Mouse (Mus musculus): Measurements from ENCODE around the gene Gm35315.
"Not testable (repeated sequence)": the region's sequence is repeated elsewhere in the genome, so short reads cannot be mapped to it uniquely, and the experiment has no call there.

The Gm35315 gene

DNA sequence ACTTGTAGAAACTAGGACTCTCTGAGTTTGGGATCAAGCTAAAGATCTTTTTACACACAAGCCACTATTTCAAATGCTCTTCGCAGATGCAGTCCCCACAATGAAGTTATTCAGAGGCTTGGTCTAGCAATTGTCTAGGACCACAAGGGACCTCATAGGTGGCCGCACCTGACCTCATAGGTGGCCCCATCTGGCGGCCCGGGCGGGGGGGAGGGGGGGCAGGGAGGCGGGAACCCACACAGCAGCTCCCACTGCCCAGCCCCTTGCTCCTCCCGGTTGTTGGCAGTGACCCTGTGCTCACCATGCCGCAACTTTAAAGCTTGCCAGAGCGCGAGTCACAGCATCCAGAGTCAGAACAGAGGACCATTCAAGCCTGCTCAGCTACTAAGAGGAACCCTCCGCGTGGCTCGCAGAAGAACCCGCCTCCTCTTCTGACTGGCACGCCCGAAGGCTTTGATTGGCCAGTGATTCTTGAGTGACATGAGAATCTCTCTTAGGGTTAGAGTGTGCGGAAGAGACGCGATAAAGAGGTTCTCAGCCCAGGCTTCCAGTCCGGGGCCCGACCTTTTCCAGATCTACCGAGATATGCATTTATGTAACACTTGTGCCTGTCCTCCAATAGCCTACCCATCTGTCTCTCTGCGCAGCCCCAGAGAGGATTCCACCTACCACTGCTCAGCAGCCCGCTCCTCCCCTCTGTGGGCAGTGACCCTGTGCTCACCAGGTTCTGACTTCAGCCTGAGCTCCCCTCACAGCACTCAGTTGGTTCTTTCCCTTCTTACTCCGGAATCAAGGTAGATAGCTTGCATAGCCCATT is at the start of gene Gm35315:
Gene Gm35315, minus strand, starts transcription at position 391 of the 817 bp plus-strand sequence.
- peak; percentile 91 to 92 for DNase-seq

GRCm38 (mm10) chr5:110143007-110143406 is 48.8 kb upstream of the Gm35315 start:
- DNase-seq, result peak in 1 of 2 experiments; percentile 12

GRCm38 (mm10) chr5:110142309-110142708 is 48.1 kb upstream of the Gm35315 start:
- peak in 1 of 2 experiments; percentile 46 for DNase-seq

DNA sequence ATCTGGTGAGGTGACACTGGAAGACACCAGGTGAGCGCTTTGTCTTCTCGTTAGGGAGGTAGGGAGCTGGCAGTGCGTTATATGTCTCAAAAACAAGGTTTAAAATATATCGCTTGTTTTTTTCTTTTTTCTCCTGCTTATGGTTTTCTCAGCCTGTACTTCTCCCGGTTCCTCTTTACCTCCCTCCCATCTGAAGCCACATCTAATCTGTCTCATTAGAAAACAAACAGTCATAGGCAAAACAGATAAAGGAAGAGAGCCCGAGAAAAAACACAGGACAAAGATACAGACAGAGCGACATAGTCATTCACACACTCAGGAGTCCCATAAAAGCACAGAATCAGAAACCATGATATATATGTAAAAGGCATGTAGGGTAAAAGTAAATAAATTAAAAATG is 46.2 kb upstream of the Gm35315 start:
- DNase-seq, result no peak

- no peak for DNase-seq
Measured at GRCm38 (mm10) chr5:110139325-110139724, 45.1 kb upstream of the Gm35315 start.

GRCm38 (mm10) chr5:110137816-110138215 is 43.6 kb upstream of the Gm35315 start:
- no peak for DNase-seq

DNA sequence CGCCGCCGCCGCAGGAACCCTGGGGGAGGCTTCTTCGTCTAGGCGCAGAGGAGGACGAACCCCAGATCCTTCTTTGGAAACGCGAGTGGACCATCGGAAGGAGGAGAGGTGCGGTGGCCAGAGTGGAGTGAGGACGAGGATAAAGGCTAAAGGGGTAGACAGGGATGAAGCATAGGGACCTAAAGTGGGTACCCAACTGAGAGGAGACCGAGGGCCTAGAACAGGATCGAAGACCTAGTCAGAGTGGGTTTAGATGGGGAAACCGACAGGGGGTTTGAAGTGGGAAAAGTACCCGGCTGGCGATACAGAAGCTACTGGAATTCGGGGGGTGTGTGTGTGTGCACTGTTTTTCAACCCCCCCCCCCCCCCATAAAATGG is 41.9 kb upstream of the Gm35315 start:
- DNase-seq, result no peak

DNA sequence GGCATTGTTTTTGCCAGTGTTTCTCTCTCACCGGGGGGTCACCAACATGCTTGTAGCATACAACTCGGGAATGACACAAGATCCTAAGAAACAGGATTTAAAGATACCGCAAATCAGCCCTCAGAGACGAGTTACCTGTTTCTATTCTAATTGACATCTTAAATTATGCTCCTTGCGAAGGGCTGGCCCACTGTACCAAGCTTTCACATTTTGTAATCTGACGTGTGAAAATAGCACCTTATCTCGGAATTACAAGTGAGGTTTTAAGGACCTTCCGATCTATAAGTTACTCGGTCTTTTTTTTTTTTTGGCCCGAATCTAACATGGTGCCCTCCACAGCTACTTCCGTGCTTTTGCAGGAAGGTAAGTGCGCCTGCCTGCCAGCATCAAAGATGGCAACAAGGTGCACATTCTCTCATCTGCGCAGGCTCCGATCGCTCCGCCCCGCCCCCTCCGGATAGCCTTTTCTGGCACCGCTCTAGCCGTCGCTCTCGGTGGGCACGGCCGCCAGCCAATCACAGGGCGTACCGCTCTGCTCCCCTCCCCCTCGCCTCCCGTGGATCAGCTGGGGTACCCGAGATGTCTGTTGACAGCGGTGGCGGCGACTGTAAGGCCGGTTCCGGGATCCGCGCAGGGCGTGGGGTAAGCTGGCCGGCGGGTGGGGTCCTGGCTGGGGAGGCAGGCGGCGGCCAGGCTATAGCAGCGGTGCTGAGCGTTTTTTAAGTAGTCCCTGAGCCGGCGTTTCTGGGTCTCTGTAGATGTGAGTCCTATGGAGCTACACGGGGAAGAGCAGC is 41.3 kb upstream of the Gm35315 start, which contains the start of gene Chfr:
Gene Chfr, plus strand, starts transcription at position 550 of the 794 bp plus-strand sequence.
- peak; percentile 100 for DNase-seq

DNA sequence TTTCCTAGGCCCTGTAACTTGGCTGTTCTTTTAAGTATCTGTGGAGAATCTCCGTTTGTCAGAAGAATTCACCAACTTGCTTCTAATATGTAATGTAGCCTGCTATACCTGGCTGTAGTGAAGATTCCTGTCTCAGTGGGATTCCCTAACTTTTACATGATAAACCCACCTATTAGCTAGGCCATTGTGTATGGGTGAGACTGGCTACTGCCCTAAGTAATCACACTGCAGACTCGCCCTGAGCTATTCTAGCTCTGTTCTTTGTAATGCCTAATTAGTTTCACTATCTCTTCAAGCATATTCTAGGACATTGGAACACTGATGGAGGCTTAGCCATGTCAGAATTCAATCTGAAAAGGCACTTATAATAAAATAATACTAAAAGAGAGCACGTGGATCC is 28.2 kb upstream of the Gm35315 start:
- DNase-seq, result not testable (repeated sequence)

DNA sequence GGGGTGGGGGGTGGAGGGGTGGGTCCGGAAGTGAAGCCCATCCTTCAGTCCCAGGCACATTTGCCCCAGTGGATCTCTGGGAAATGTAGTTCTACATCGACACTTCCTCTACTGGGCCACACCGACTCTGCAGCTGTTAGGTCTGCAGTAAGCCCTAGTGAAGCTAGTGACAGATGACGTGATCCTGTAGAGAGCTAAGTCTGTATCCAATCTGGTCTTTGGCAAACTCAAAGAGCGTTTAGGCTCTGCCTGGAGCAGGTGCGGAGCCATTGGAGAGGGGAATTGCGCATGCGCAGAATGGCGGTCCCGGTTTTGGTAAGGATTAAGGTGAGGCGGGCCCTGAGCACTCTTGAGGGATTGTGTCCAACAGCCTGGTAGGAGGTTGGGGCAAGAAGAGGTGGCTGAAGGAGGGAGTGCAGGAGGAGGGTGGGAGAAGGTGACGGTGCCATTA is 15.8 kb upstream of the Gm35315 start, which contains the start of gene Zfp605:
Gene Zfp605, plus strand, starts transcription at position 102 of the 451 bp plus-strand sequence.
- peak; percentile 93 to 94 for DNase-seq

- DNase-seq, result peak in 1 of 2 experiments; percentile 98
Measured at GRCm38 (mm10) chr5:110108305-110108628, 14.0 kb upstream of the Gm35315 start.

- peak; percentile 92 to 99 for DNase-seq
Measured at GRCm38 (mm10) chr5:110107581-110108304, 13.5 kb upstream of the Gm35315 start, which contains the start of gene Gtpbp6. Gene Gtpbp6 (minus strand): TSS chr5:110108197.

DNA sequence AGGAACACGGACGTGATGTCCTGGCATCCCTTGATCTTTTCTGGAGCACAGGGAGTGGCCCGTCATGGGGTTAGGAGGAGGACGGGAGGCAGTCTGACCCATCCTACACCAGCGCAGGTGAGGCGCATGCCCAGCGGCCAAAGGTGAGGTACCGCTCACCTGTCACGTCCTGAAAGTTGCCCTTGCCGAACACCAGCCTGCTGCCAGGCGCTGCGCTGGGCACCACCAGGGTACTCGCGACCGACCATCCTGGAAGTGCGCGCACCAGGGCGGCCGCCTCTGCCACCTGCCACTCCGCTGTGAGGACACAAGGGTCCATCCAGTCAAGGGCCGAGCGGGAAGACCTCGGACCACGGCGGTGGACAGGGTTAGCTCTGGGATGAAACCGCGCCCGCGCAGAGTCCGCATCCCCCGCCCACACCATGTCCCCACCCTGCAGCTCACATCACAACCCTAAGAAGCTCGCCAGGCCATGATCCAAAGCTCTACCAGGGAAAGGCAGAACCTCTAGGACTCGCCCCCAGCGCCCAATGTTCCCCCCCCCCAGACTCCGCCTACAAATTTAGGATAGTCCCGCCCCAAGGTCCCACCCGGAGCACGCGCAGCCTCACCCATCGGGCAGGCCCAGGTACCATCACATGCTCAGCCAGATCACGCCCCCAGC is 12.8 kb upstream of the Gm35315 start:
- no peak for DNase-seq

GRCm38 (mm10) chr5:110106140-110106871 is 12.1 kb upstream of the Gm35315 start:
- DNase-seq, result peak in 1 of 2 experiments; percentile 42

- DNase-seq, result peak in 1 of 2 experiments; percentile 49
Measured at GRCm38 (mm10) chr5:110104616-110105380, 10.6 kb upstream of the Gm35315 start.

GRCm38 (mm10) chr5:110103901-110104615 is 9.8 kb upstream of the Gm35315 start:
- DNase-seq, result peak in 1 of 2 experiments; percentile 38

DNA sequence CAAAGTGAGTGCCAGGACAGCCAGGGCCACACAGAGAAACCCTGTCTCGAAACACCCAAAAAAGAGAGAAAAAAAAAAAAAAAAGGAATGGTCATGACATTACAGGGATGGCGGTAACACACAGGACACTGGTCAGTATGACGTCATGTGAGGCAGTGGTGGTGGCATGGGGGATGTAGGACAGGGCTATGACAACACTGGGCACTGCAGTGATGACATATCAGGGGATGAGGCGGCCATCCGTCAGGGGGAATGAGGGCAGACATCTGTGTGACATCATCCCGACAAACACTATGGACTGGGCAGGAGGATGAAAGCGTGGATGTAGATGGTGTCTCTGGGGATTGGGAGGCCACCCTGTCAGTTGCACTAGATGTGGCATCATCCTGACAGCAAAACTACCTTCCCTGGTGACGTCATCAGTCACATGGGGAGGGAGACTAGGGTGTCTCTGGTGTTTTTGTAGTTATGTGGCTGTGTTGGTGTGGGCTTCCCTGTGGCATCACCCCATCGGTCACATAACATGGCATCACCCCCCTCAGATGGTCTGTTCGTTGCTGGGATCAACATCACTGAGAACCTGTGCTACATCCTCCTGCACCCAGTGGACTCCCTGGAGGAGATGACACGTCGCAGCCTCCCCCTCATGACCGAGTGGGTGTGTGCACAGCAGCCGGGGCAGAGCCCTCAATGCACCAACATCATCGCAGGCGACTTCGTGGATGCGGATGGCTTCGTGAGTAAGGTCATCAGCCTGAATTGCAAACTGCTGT is 8.8 kb upstream of the Gm35315 start:
- DNase-seq, result peak in 1 of 2 experiments; percentile 38

- peak in 1 of 2 experiments; percentile 30 for DNase-seq
Measured at GRCm38 (mm10) chr5:110102429-110102828, 8.2 kb upstream of the Gm35315 start.

DNA sequence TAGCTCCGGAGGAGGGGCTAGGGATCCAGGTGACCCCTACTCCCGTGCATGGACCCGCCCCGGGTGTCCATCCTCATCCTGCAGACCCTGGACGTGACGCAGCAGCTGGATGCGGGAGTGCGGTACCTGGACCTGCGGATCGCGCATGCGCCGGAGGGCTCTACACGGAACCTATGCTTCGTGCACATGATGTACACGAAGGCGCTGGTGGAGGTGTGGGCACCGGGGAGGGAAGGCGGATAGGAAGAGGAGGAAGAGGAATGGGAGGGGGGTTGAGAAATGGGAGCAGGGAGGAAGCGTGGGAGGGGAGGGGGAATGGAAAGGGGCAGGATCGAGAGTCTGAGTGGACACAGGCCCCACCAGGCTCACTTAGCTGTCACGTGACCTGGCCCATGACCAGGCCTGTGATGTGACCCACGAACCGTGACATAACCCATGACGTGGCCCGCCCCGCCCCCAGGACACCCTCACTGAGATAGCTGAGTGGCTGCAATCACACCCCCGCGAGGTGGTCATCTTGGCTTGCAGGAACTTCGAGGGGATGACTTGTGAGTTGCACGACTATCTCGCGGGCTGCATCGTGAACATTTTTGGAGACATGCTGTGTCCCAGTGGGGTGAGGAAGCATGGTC is 7.6 kb upstream of the Gm35315 start:
- peak; percentile 69 to 83 for DNase-seq

All from kidney, postnatal 25 days (tissue).